Mouse (Mus musculus) limb, embryonic 10.5 days (tissue): ENCODE data around the gene Fgd6. TPM values are rescaled to one million over a fixed set of nuclear protein-coding genes. Genes with fewer than 3 reads are reported as not detected.

Experiments
- DNase-seq: peaks from one replicate; pipeline ENCODE4 v3.0.0-alpha.2; 2017; ENCODE audit warnings: low spot score
- H3K27ac ChIP-seq: fragments of 300-500 bp; sonication (generic); 2 replicates; pipeline ENCODE4 v1.5.1; 2016; ENCODE audit warnings: mild to moderate bottlenecking
- H3K27me3 ChIP-seq: fragments of 300-500 bp; sonication (generic); 2 replicates; pipeline ENCODE4 v1.6.1; 2016; ENCODE audit warnings: low read depth, mild to moderate bottlenecking; ENCODE audit not compliant: poor library complexity, severe bottlenecking
- H3K36me3 ChIP-seq: fragments of 300-500 bp; sonication (generic); 2 replicates; pipeline ENCODE4 v1.6.1; 2016; ENCODE audit warnings: mild to moderate bottlenecking, moderate library complexity
- H3K4me1 ChIP-seq: fragments of 300-500 bp; sonication (generic); 2 replicates; pipeline ENCODE4 v1.6.1; 2016
- H3K4me3 ChIP-seq: fragments of 300-500 bp; sonication (generic); 2 replicates; pipeline ENCODE4 v1.5.1; 2016; ENCODE audit warnings: mild to moderate bottlenecking, moderate library complexity
- H3K9me3 ChIP-seq: fragments of 300-500 bp; sonication (generic); replicated peaks from 2 replicates; pipeline ENCODE4 v1.6.1; 2016; ENCODE audit warnings: mild to moderate bottlenecking
- WGBS: fragments of 180-500 bp; shearing (Covaris S2); methylation state at CpG from one replicate; pipeline ENCODE4 v1.1.7; 2016; 5-methylcytosine and 5-hydroxymethylcytosine counted together
- polyA plus RNA-seq: library from polyadenylated mRNA; unstranded; fragments of >200 nt; fragmentation: Nextera tagmentation; extraction: Ambion mirVana; gene quantifications from 2 replicates; pipeline ENCODE4 v1.2.1, GENCODE M21; 2016

Gene Fgd6
- polyA plus RNA-seq, result 4.0 and 4.5 TPM in 2 replicates

- Histone ChIP-seq H3K27me3 (no peaks in the 10 kb centered on the region), H3K4me1 (peaks cover 22% of the 10 kb centered on the region), H3K4me3 (peak within 1 kb of the TSS; percentile 91), H3K36me3 (peaks cover under 1% of the 10 kb centered on the region; the same call in 1 of the 2 replicates), H3K9me3 (no peaks in the 10 kb centered on the region), H3K27ac (peak within 1 kb of the TSS; percentile 94)
- DNase-seq, result peak; percentile 97
- WGBS, result under 1% methylated on average over 77 of the region's 77 CpGs
Observed at GRCm38 (mm10) chr10:94035658-94036374, at the start of gene Fgd6, which contains the start of gene Vezt. TSS of gene Fgd6 (plus strand) at chr10:94036001. TSS of gene Vezt (minus strand) at chr10:94035817.

GRCm38 (mm10) chr10:93994136-93994535 is 41.7 kb upstream of the Fgd6 start:
- peaks cover 72% of the 10 kb centered on the region for H3K36me3 ChIP-seq
- WGBS, result 98% methylated on average over 10 of the region's 10 CpGs

GRCm38 (mm10) chr10:93995100-93995499 is 40.7 kb upstream of the Fgd6 start:
- H3K27ac ChIP-seq, result no peak overlapping the region
- DNase-seq, result no peak
- H3K27me3 ChIP-seq, result no peaks in the 10 kb centered on the region
- H3K4me3 ChIP-seq, result no peak overlapping the region
- 100% methylated on average over 1 of the region's 1 CpGs for WGBS
- no peaks in the 10 kb centered on the region for H3K4me1 ChIP-seq
- H3K9me3 ChIP-seq, result no peaks in the 10 kb centered on the region
- H3K36me3 ChIP-seq, result peaks cover 75% of the 10 kb centered on the region

More at GRCm38 (mm10) chr10:93994136-93994535, 41.7 kb upstream of the Fgd6 start:
- Histone ChIP-seq H3K4me1 (no peaks in the 10 kb centered on the region), H3K4me3 (no peak overlapping the region), H3K27me3 (no peaks in the 10 kb centered on the region), H3K9me3 (no peaks in the 10 kb centered on the region), H3K27ac (no peak overlapping the region)
- no peak for DNase-seq

- no peaks in the 10 kb centered on the region for H3K9me3 ChIP-seq
- no peak for DNase-seq
- peaks cover 86% of the 10 kb centered on the region for H3K36me3 ChIP-seq
- 92% methylated on average over 1 of the region's 1 CpGs for WGBS
- no peaks in the 10 kb centered on the region for H3K4me1 ChIP-seq
- H3K27ac ChIP-seq, result no peak overlapping the region
- no peak overlapping the region for H3K4me3 ChIP-seq
- H3K27me3 ChIP-seq, result no peaks in the 10 kb centered on the region
Observed at GRCm38 (mm10) chr10:93999357-93999756, 36.4 kb upstream of the Fgd6 start.

- Histone ChIP-seq H3K36me3 (peaks cover 87% of the 10 kb centered on the region), H3K9me3 (no peaks in the 10 kb centered on the region), H3K4me1 (no peaks in the 10 kb centered on the region), H3K27ac (no peak overlapping the region), H3K4me3 (no peak overlapping the region), H3K27me3 (no peaks in the 10 kb centered on the region)
- WGBS, result 90% methylated on average over 10 of the region's 10 CpGs
- no peak for DNase-seq
Observed at GRCm38 (mm10) chr10:94000223-94000622, 35.6 kb upstream of the Fgd6 start.

- H3K36me3 ChIP-seq, result peaks cover 28% of the 10 kb centered on the region
- 91% methylated on average over 2 of the region's 2 CpGs for WGBS
- H3K27ac ChIP-seq, result no peak overlapping the region
- DNase-seq, result no peak
- no peaks in the 10 kb centered on the region for H3K27me3 ChIP-seq
- H3K4me3 ChIP-seq, result no peak overlapping the region
- no peaks in the 10 kb centered on the region for H3K9me3 ChIP-seq
- no peaks in the 10 kb centered on the region for H3K4me1 ChIP-seq
Observed at GRCm38 (mm10) chr10:94008356-94008755, 27.4 kb upstream of the Fgd6 start.

- Histone ChIP-seq H3K27ac (no peak overlapping the region), H3K4me1 (no peaks in the 10 kb centered on the region), H3K36me3 (peaks cover 16% of the 10 kb centered on the region), H3K27me3 (no peaks in the 10 kb centered on the region), H3K9me3 (no peaks in the 10 kb centered on the region), H3K4me3 (no peak overlapping the region)
- no peak for DNase-seq
- 81% methylated on average over 3 of the region's 3 CpGs for WGBS
Observed at GRCm38 (mm10) chr10:94009991-94010679, 25.7 kb upstream of the Fgd6 start.

- H3K27ac ChIP-seq, result no peak overlapping the region
- WGBS, result 65% methylated on average over 2 of the region's 2 CpGs
- no peak overlapping the region for H3K4me3 ChIP-seq
- peak; percentile 33 for DNase-seq
- H3K36me3 ChIP-seq, result peaks cover 8% of the 10 kb centered on the region
- no peaks in the 10 kb centered on the region for H3K4me1 ChIP-seq
- H3K9me3 ChIP-seq, result no peaks in the 10 kb centered on the region
- no peaks in the 10 kb centered on the region for H3K27me3 ChIP-seq
Observed at GRCm38 (mm10) chr10:94011024-94011423, 24.8 kb upstream of the Fgd6 start.

GRCm38 (mm10) chr10:94013196-94013595 is 22.6 kb upstream of the Fgd6 start:
- Histone ChIP-seq H3K9me3 (no peaks in the 10 kb centered on the region), H3K4me1 (no peaks in the 10 kb centered on the region), H3K27ac (no peak overlapping the region), H3K36me3 (0 out of 2 replicates have a peak, but pooled peaks cover 3% of the 10 kb centered on the region), H3K4me3 (no peak overlapping the region), H3K27me3 (no peaks in the 10 kb centered on the region)
- peak; percentile 54 for DNase-seq
- 57% methylated on average over 3 of the region's 3 CpGs for WGBS

- no peak for DNase-seq
- no peak overlapping the region for H3K27ac ChIP-seq
- H3K27me3 ChIP-seq, result no peaks in the 10 kb centered on the region
- no peaks in the 10 kb centered on the region for H3K9me3 ChIP-seq
- 83% methylated on average over 4 of the region's 4 CpGs for WGBS
- H3K4me3 ChIP-seq, result no peak overlapping the region
- H3K4me1 ChIP-seq, result no peaks in the 10 kb centered on the region
- no peaks in the 10 kb centered on the region for H3K36me3 ChIP-seq
Observed at GRCm38 (mm10) chr10:94014200-94014599, 21.6 kb upstream of the Fgd6 start.

GRCm38 (mm10) chr10:94017455-94017854 is 18.3 kb upstream of the Fgd6 start:
- H3K4me3 ChIP-seq, result no peak overlapping the region
- WGBS, result 84% methylated on average over 8 of the region's 8 CpGs
- H3K36me3 ChIP-seq, result no peaks in the 10 kb centered on the region

GRCm38 (mm10) chr10:94020587-94020986 is 15.2 kb upstream of the Fgd6 start:
- DNase-seq, result no peak
- H3K4me3 ChIP-seq, result no peak overlapping the region

More at GRCm38 (mm10) chr10:94017455-94017854, 18.3 kb upstream of the Fgd6 start:
- peaks cover 3% of the 10 kb centered on the region; the same call in 1 of the 2 replicates for H3K4me1 ChIP-seq
- H3K9me3 ChIP-seq, result no peaks in the 10 kb centered on the region
- H3K27ac ChIP-seq, result no peak overlapping the region
- H3K27me3 ChIP-seq, result no peaks in the 10 kb centered on the region
- no peak for DNase-seq

GRCm38 (mm10) chr10:94021059-94021458 is 14.7 kb upstream of the Fgd6 start:
- Histone ChIP-seq H3K27ac (no peak overlapping the region), H3K4me1 (peaks cover 3% of the 10 kb centered on the region; the same call in 1 of the 2 replicates), H3K27me3 (no peaks in the 10 kb centered on the region), H3K4me3 (no peak overlapping the region), H3K9me3 (no peaks in the 10 kb centered on the region), H3K36me3 (peaks cover 15% of the 10 kb centered on the region)
- 91% methylated on average over 4 of the region's 4 CpGs for WGBS
- no peak for DNase-seq

More at GRCm38 (mm10) chr10:94020587-94020986, 15.2 kb upstream of the Fgd6 start:
- Histone ChIP-seq H3K27ac (no peak overlapping the region), H3K4me1 (peaks cover 3% of the 10 kb centered on the region; the same call in 1 of the 2 replicates), H3K27me3 (no peaks in the 10 kb centered on the region), H3K9me3 (no peaks in the 10 kb centered on the region), H3K36me3 (peaks cover 14% of the 10 kb centered on the region)
- 85% methylated on average over 5 of the region's 5 CpGs for WGBS
